Mouse (Mus musculus) spleen, postnatal 14 days (tissue): ENCODE measurements around the gene Esrrg.

Experiments
- DNase-seq, 2 experiments: peaks; one replicate each; pipeline ENCODE4 v3.0.0; 2021 to 2022; ENCODE audit warnings: low spot score in 2 of 2

Gene Esrrg

GRCm38 (mm10) chr1:187706046-187706445 is 97.5 kb downstream of the Esrrg start:
- DNase-seq, result no peak

- no peak for DNase-seq
Measured at GRCm38 (mm10) chr1:187707176-187707575, 98.6 kb downstream of the Esrrg start.

GRCm38 (mm10) chr1:187710434-187710948 is 101.9 kb downstream of the Esrrg start:
- no peak for DNase-seq

DNA sequence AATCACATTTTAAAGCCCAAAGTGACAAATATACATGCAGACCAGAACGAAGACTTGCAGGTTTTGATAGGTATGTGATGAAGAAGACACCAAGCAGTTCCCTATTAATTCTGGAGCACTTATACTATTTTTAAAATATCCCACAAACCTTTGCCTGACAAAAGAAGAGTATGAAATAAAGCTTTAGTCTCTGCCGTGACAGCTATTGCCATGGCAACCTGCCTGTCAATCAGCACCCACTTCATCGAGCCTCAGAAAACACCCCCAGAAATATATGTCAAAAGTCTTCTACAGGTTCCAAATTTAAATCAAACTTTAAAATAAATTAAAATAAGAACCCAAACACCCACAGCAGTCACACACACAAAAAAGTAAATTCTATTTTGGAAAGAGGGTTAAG is 112.4 kb downstream of the Esrrg start:
- DNase-seq, result no peak

DNA sequence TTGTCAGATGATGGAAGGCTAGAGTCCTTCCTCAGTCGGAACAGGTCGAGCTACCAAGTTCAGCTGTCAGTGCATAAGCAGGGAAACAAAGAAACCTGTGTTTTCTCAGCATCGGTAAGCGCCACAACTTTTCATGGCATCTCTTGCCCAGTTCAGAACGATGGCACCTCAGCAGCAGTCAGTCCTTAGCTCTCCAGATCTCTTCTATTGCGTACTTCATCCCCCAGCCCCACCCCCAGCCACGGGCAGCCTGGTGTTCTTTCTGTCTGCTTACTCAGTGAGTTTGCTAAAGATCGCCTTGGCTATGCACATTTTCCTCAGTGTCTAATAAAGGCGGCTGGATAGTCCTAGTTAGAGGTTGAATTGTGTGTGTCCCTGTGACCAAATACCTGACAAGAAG is 113.4 kb downstream of the Esrrg start:
- DNase-seq, result no peak

- no peak for DNase-seq
Measured at GRCm38 (mm10) chr1:187724651-187725050, 116.1 kb downstream of the Esrrg start.

- no peak for DNase-seq
Measured at GRCm38 (mm10) chr1:187725351-187725750, 116.8 kb downstream of the Esrrg start.

- no peak for DNase-seq
Measured at GRCm38 (mm10) chr1:187731171-187731570, 122.6 kb downstream of the Esrrg start.

GRCm38 (mm10) chr1:187736507-187736906 is 127.9 kb downstream of the Esrrg start:
- DNase-seq, result no peak

GRCm38 (mm10) chr1:187737296-187737695 is 128.7 kb downstream of the Esrrg start:
- DNase-seq, result no peak

DNA sequence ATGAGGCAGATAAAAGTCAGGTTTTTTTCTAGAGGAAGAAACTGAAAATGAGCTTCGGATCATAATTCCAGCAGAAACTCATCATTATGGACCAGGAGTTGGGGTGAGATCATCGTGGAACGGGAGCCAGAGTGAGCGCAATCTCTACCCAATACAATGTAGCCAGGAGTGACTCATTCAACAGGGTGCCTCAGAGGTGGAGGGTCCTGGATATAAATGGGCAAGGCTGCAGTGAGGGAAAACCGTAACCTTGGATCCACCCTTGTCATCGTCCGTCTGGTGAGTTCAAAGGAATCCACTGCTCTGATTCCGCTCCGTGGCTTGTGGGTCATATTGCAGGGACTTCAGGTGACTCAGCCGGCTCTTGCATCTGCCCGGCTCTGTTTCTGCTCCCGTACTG is 131.9 kb downstream of the Esrrg start:
- DNase-seq, result no peak

GRCm38 (mm10) chr1:187741306-187741705 is 132.7 kb downstream of the Esrrg start:
- DNase-seq, result no peak

DNA sequence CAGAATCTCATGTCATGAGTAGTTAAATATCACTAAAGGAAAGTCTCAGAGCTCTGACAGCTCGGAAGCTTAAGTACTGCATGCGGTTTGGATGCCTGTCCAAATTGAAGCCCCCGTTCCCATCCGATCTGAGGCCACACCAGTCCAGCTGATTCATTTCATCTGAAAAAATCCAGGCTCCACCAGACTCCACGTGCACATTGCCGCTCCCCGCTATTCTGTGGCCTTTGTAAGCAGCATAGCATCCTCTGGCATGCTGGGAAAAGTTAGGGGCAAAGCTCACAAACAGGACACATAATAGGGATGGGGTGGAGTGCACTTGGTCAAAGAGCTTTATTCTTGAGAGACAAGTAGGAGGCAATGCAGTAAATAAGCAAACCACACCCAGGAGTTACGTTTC is 133.5 kb downstream of the Esrrg start:
- no peak for DNase-seq

- DNase-seq, result no peak
Measured at GRCm38 (mm10) chr1:187749294-187749693, 140.7 kb downstream of the Esrrg start.

DNA sequence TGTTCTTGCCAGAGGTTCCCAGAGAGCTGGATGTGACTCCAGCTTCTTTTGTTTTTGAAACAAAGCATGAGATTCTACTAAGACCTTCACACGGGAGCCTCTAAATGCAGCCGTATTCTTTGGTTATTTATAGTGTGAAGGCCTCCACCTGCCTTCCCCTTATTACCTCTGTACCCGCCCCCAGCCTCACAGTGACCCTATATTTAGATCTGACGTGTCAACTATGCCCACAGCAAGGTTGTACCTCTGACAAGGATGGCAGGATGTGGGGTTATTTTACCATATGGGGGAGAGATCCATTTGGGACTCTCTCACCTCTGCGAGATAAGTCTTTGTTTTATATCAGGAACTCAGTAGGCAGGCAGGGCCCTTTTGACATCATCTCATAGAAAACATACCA is 141.3 kb downstream of the Esrrg start:
- DNase-seq, result no peak

- DNase-seq, result no peak
Measured at GRCm38 (mm10) chr1:187755528-187755927, 146.9 kb downstream of the Esrrg start.

- DNase-seq, result no peak
Measured at GRCm38 (mm10) chr1:187757981-187758380, 149.4 kb downstream of the Esrrg start.

GRCm38 (mm10) chr1:187758546-187758945 is 150.0 kb downstream of the Esrrg start:
- no peak for DNase-seq

DNA sequence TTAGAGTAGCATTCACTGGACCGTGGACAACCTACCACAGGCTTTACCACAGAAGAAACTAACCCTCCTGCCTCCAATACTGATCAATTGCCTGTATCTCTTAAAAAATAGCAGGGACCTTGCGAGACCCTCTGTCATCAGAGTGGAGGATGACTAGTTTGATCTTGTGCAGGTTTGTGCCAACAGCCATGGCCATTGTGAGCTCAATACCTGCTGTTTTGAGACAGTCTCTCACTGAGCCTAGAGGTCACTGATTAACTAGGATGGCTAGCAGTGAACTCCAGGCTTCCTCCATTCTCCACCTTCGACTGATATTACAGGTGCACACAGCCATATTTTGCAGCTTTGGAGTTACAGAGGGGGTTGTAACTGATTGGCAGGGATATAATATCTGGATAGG is 150.9 kb downstream of the Esrrg start:
- no peak for DNase-seq

DNA sequence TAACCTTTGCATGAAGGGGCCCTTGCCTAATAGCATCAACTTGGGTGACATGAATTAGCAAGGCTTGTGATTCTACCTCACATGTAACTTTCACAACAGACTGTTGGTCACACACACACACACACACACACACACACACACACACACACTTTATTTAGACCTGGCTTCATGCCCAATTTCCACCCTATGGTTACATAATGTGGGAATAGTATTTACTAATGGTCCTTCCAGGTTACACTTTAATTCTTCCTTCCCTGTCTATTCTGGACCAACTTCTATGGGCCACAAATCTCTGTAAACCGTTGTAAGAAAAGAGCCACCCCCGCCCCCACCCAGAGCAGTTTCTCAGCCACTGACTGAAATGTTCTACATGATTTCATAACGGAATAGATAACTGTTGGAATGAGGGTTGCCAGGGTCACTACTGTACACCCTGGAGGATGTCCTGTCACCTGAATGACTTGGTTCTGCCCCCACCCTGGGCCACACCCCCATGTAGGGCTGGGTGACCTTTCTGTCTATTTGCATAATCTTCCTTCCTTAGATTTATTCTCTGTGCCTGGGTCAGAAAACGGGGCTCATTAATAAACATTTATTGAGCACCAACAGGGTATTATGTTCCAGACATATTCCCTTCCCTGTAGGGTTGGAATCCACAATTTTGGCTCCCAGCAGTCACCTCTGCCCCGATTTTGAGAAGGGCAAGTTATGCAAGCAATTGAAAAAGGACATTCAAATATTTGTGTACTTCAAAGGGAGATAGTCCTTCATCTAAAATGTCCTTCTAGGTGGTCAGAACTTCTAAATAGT is 154.3 kb downstream of the Esrrg start:
- no peak for DNase-seq

DNA sequence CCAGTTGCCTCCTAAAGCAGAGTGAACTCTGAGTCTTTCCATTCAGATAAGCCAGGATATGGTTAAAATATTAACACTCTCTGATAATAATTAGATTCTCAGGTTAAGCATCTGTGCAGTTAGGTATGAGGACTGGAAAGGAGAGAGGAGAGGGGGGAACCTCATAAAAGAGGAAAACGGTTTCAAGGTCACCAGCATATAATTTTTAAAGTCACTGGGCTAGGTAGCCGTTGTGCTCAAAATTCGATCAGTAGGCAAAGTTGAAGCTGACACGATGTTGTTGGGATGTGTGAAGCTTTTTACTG is 154.8 kb downstream of the Esrrg start:
- no peak for DNase-seq

DNA sequence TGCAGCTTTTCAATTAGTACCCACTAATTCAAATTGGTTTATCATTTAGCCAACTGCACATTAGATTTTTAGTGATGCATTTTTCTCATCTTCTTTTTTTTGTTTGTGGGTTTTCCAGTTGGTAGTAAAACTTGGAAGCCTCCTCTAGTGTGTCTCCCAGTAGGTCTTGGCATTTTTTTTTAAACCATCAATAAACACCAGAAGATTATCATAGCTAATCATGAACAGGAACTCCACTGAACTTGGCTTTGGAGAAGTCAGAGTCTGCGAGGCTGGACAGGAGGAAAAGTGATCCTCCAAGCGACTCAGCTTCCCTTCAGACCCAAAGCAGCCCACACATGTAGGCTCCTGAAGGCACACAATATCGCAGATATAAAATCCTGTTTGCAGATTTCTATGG is 155.2 kb downstream of the Esrrg start:
- no peak for DNase-seq

DNA sequence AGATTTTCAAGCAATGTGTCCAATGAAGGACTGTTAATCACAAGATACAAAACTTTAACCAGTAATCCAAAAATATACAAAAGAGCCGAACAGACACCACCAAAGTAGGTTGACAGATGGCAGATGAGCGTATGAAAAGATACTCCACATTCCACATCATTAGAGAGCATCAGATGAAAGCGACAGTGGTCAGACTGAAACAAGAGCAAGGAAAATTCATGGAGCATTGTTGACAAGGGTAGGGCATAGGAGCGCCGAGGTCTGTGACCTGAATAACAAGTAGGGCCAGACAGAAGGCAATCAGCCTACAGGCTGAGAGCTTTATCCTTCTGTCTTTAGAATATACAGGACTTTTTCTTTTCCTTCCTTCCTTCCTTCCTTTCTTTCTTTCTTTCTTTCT is 157.0 kb downstream of the Esrrg start:
- no peak for DNase-seq

GRCm38 (mm10) chr1:187767355-187767754 is 158.8 kb downstream of the Esrrg start:
- no peak for DNase-seq
